Mouse (Mus musculus) right cerebral cortex, postnatal 4 days (tissue): ENCODE data around the gene Pld3.

ENCODE experiments used
- DNase-seq: peaks from one replicate; pipeline ENCODE4 v3.0.0-alpha.2; 2022

The Pld3 gene

DNA sequence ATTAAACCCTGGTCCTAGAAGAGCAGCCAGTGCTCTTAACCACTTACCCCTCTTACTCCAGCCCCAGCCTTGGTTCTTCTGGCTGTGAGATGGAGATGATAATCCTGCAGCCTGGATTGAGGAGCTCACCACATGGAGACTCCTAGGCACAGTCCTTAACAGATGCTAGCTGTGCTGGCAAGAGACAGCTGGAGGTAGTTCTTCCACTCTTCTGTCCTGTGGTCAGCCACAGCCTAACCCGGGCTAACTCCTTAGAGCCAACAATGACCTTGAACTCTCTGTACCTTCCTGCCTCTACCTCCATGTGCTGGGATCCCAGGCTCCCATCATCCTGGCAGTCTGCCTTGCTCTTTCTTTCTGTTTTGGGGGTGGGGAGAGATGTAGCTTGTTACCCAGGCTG lies 8.0 kb upstream of the Pld3 start:
- DNase-seq = no peak

DNA sequence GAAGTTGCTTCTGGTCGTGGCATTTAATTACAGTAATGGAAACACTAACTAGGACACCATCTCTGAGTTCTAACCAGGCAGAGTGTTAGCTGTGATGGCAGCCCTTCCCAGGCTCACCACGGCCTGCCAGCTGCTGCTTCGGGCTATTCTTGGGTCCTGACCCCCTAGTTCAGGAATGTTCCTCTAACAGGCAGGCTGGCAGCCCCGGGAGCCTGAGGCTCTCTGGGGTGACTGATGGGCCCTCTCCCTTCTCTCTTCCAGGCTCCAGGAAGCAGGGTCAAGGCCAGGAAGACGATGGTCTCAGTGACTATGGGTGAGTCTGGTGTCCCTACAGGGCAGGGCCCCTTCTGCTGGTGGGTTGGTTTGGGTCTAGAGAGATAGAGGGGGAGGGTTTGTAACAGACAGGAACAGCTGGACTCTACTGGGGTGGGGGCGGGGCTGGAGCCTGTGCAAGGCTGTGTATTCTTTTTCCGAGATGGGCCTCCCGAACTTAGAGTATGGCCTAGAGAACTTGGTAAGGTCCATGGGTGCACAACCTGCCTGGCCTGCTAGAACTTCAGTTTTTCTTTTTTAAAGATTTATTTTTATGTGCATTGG lies 7.4 kb upstream of the Pld3 start:
- no peak for DNase-seq

DNA sequence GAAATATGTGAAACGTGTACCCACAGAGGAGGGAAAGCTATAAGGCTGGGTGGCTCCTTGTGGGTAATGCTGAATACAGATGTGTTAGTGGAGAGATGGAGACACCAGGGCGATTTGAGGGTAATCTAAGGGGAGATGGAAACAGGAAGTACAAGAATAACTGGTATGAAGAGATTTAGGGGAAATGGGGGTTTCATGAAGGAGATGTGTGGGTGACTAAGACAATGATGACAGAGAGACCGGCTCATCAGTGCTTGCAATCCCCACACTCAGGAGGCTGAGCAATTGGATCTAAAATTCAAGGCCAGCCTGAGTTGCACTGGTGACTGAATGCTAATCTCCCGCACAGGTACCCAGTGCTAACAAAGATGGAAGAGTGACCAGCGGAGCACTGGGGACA lies 948 bp downstream of the Pld3 start:
- DNase-seq = no peak

DNA sequence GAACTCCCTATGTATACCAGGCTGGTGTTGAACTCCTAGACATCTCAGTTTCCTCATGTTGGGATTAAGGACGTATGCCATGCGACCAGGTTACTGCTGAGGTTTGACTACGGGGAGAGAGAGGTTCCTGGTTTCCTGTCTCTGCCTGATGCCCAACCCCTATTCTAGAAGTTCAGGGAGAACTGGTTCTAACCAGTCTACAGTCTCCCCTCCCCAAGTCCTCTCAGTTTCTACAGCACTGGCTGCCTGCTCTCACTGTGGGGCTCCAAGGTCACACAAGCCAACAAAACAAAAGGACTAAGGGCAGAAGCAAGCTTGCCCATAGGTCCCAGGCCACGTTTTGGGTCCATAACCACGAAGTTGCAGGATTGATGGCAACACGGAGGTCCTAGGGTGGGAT lies 3.4 kb downstream of the Pld3 start:
- no peak for DNase-seq

DNA sequence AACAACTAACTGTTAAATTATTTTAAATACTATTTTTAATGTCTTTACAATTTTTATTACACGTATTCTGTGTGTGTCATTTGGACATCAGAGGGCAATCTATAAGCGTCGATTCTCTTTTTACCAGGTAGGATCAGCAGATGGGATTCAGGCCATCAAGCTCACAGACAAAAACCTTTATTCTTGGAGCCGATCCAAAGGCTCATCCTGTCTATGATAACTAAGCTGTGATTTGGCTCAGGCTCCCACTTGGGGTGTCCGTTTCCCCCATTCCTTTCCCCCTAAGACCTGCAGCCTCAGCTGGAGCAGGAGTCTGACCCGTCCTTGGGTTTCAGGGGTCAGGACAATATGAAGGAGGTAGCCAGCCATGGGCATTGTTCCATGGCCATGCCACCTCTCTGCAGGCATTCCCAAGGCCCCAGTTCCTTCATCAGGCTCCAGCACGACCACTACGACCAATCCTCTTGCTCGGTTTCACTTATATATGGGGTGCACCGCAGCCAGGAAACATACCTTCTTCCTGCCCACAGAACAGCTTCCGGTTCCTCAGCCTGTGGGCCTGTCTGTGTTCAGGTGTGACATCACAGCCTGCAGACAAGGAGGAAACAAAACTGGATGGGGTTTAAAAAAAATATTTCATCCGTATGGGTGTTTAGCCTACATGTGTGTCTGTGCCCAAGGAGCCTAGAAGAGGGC lies 8.2 kb downstream of the Pld3 start:
- no peak for DNase-seq

DNA sequence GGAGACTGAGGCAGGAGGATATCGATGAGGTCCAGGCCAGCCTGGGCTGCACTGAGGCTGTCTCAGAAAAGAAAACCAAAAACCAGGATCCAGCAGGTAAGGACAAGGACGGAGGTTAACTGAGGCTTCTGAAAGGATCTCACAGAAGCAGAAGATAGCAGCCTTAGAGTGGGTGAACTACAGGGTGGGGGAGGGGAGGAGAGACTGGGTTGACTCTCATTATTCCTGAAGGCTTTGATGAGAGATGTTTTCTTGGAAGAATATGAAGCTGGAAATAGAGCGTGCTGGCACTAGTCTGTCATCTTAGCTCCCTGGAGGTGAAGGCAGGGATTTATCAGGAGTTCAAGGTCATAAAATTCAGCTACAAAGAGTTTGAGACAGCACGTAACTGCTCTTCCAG lies 9.2 kb downstream of the Pld3 start:
- no peak for DNase-seq

DNA sequence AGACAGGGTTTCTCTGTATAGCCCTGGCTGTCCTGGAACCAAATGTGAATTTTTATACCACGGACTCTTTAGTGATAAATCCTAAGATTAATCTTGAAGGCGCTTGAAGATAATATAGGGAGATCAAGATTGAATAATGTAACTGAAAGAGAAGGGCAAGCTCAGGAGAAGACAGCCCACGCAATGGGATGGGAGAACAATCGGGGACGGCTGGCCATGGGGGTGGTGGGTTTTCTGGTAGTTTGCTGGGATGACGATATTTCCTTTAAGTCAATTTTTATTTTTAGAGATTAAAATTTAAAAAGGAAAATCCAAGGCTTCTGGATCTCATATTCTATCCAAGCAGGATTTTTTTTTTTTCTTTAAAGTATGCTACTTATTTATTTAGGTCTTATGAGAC lies 10.0 kb downstream of the Pld3 start:
- DNase-seq = no peak

DNA sequence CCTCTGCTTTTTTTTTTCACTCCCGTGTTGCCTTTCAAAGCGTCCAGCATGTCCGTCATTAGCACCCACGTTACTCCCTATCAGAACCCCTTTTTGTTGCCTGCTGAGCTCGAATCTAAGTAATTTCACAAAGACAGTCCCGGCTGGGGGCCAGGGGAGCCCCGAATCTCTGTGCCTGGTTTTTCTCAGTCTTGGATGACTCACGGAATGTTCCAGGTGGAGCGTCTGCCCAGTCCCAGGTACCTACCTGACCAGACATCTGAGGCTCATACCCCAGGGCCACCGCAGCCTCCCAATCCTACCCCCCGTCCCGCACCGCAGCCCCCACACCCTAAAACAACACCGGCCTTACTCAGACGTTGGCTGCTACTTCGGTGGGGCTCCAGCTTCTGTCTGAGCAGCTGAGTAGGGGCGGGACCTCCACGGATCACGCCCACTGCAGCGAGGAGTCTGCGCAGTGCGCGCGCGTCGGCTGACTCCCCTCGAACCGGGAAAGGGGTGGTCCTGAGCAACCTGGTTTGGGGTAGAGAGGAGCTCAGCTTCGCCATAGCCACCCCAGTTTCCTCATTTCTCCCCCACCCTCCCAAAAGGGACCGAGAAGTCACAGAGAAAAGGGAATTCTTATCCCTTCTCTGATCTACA lies 10.5 kb downstream of the Pld3 start:
- peak; percentile 86 for DNase-seq

DNA sequence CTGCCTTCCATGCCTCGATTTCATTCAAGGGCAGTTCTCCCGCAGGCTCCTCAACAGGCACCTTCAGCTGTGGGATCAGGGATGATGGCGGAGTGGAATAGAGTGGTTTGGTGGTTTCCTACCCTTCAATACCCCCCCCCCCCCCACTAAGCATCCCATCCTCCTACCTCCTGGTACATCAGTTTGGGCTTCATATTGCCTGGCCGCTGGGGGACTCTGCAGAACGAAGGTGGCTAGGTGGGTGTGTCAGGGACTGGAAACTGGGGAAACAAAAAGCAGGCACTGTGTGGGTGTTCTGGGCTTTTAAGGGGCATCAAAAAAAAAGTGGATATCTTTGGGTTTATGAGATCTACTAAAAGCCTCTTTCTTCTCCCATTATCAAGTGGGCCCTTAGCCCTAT lies 11.1 kb downstream of the Pld3 start:
- no peak for DNase-seq

DNA sequence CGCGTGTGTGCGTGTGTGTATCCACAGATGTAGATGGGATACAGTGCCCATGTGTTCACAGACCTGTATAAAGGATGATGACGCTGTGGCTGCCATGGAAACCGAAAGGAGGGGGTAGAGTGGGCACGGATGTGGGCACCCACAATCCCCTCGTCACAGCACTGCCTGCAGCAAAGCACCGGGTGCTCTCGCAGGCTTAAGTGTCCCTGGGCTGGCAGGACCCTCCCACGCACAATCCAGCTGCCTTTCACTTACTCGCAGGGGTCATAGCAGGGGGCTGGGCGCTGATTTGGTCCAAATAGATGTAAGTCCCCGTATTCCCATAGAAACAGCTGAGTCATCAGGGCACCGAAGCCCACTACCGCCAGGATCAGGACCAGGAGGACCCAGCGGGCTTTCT lies 11.6 kb downstream of the Pld3 start:
- peak; percentile 67 for DNase-seq

DNA sequence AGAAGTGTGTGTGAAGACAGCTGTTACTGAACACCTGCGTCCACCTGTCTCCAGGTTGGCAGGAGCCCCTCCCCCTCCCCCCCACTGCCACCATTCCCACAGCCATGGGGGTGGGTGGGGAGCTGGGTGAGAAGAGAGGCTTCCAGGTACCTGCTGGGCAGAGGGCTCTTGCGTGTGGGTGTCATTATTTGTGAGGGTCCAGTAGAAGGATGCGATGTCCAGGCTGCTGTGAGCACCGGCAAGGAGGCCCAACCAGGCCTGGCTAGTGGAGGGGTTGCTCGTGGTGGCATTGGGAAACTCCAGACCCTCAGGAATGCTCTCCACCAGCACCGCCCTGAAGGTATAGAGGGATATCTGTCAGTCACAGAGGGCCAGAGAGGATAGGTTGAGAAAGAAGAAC lies 12.1 kb downstream of the Pld3 start:
- DNase-seq = no peak

DNA sequence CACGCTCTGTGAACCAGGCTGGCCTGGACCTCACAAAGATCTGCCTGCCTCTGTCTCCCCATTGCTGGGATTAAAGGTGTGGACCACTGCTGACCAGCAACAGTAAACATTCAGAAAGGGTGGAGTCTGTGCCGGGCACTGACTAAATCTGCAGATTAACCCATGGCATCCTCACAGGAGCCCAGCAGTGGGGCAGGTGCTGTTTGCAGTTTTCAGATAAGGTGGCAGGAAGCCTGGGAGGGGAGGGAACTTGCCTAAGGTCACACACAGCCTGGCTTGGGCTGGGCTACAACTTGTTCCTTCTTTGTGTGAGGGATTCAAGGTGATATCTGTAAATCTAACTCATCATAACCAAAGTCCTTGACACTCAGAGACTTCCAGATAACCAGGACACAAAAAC lies 12.5 kb downstream of the Pld3 start:
- DNase-seq = no peak

DNA sequence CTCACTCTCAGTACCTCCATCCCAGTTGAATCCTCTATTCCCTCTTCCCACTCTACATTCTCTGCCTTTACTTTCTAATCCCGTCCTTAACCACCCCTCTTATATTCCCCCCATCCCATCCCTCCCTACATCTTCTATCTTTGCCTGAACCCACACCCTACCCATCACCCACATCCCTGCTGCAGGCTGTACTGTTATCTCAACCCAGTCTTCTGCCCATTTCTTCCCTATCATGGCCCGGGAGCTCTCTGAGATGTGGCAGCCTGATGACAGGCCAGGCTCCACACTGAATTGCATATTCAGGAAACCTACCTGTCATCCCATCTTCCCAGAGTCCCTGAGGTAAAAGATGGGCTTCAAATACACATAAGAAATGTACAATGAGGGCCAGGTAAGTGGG lies 14.2 kb downstream of the Pld3 start:
- no peak for DNase-seq

DNA sequence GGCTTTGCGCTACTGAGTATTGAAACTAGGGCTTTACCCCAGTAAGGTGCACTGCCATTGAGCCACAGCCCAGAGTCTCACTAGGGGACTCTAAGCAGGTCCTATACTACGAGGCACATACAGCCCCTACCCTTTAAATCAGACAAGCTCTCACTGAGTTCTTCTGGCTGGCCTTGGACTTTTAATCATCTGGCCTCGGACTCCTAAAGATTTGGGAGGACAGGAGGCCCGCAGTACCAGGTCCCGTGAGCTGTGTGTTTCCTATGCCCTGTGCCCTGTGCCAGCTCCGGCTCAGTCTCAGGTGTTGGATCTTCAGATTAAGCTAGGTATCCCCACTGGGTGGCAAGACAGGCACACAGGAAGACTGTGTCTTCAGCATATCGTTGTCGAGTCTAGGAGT lies 15.0 kb downstream of the Pld3 start:
- DNase-seq = no peak

DNA sequence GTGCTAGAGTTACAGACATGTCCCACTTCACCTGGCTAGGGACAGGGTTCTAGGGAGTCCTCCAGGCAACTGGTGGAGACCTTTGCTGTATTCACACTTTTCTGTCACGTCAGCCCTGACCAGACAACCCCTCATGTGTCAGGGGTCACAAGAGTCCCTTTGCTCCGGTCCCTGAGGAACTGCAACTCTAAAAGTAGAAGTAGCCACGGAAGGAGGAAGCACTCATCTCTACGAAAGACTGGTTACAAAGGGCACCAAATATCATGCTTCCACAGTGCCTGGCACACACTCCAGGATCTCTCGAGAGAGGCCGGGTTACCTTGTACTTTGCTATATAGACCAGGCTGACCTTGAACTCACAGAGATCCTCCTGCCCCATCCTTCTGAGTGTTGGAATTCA lies 16.4 kb downstream of the Pld3 start:
- DNase-seq = no peak

DNA sequence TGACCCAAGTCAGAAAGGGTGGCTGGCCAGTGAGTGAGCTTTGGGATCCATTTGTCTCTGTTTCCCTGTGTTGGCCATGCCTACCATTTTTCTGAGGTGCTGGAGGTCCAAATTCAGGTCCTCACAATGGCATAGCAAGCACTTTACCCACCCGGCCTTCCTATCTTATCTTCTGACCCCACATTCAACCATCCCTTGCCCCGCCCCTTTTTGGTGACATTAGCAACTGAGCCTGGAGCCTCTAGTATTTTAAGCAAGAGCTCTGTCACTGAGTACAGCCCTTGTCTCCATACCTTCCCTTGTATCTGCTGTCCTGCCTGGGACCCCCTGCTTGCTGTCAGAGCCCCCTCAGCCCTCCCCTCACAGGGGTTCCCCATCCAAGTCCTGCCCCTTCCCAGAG lies 17.6 kb downstream of the Pld3 start:
- DNase-seq = no peak

DNA sequence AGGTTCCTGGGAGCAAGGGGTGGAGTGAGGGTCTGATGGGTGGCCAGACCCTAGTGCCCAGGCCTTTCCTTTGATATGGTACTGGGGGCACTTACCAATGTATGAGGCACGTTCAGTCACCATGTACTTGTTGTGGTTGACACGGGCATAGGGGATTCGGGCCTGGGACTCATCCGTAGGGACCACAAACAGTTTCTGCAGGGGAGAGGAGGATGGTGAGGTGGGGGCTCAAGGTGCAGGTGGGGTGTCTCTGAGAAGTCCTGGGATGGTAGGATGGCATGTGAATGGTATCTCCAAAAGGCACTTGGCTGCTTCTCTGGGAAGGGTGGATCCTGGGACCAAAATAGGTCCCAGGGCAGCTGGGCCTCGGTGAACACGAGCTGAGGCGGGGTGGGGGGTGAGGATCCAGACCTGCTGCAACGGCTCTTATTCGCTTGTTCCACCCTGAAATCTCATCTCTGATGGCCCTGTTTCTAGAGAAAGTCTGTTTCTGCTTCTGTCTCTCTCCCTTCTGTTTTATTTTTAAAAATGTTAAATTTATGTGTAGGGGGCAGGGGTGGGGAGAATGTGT lies 20.5 kb downstream of the Pld3 start:
- DNase-seq = no peak

DNA sequence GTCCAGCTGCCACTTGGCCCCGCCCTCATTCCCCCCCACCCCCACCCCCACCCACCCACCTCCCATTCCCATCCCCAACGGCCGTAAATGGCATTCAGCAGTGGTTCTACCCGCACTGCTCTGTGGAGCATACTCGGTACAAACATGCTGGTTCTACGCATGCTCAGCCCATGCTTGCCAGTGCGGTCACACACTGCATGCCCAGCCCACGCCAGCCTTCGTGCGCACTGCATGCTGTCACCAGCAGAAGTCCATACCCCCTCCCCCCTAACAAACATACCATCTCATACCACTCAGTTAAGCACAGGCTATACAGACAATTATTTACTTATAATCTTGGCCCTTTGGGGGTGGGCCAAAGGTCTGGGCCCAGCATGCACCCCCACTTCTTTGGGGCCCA lies 21.3 kb downstream of the Pld3 start:
- DNase-seq = no peak

DNA sequence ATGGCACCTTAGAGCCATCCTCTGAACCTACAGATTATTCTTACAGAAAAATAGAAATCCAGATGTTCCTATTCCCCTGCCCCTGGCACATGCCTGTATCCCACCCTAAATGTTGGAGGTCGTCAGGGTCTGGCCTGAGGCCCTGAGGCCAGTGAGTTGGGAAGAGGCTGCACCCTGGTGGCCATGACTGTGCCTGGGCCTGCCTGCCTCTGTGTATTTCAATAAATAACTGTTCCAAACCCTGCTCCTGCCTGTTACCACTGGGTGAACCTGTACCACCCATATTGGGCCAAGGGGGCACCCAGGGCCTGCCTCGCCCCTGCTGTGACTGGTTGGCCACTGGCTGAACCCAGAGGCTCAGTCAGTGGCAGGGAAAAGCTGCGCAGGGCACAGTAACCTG lies 22.1 kb downstream of the Pld3 start:
- no peak for DNase-seq

DNA sequence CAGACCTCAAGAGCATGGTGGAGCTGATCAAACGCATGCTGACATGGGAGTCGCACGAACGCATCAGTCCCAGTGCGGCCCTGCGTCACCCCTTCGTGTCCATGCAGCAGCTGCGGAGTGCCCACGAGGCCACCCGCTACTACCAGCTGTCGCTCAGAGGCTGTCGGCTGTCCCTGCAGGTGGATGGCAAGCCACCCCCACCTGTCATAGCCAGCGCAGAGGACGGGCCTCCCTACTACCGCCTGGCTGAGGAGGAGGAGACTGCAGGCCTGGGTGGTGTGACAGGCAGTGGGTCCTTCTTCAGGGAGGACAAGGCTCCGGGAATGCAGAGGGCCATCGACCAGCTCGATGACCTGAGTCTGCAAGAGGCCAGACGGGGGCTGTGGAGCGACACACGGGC lies 23.9 kb downstream of the Pld3 start:
- DNase-seq = no peak

DNA sequence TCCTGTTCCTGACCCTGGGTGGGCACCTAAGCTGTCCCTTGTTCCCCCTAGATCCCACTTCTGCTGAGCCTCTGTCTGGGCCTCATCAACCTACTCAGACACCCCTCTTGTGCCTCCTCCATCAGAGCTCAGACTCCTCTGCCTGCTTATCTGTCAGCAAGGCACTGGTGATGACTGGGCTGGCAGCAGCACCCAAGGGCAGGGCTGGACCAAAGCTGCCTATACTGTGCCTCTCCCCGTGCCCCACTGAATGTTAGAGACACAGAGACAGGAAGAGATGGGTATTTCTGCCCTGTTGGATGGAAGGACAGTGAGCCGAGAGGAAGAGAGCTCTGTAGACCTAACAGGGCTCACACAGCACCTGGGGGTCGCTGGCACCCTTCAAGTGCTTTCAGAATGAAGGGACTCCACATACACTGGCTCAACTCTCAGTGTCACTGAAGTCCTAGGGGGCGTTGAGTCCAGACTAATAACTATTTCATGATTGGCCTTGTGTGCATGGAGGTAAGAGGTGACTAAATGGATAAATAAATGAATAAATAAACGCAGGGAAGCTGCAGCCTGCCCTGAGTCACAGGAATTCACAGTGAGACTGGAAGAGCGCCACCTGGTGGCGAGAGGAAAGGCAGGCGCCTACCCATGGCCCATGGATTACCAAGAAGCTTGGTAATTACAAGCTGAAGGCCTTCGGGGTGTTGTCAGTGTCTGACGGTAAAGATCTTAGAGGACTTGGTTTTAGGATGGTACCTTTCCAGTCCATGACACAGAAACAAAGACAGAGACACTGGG lies 26.8 kb downstream of the Pld3 start:
- DNase-seq = peak; percentile 83

DNA sequence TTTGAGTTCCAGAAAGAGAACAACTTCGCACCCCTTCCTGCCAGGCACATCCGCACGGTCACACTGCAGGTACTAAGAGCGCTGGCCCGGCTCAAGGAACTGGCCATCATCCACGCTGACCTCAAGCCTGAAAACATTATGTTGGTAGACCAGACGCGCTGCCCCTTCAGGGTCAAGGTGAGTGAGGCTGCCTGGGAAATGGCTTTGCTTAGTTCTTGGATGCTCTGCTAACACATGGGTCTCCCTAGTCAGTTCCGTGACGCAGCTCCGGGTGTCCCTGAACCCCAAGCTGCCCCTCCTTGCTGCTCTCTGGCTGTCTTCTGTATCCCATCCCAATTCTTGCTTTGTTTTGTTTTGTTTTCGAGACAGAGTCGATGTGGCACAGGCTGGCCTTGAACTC lies 29.2 kb downstream of the Pld3 start:
- no peak for DNase-seq

DNA sequence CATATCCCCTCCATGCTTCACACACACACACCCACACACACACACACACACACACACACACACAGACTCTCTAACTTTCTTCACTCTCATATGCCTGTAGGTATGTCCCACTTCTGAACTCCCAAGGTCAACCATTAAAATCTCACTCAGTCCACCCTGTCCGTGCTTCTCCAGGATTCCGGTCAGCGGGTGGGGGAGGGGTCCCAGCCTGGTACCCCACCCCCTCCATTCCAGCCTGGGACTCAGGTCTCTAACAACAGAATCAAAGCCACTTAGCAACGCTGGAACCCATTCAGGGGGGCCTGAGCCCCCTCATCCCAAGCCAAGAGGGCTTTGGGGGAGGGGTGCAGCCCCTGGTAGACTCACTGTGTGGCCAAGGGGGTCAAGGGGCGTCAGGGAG lies 30.1 kb downstream of the Pld3 start, which contains the start of gene Hipk4:
Gene Hipk4 (plus strand): TSS at position 301 of the 400 bp plus-strand sequence.
- no peak for DNase-seq

DNA sequence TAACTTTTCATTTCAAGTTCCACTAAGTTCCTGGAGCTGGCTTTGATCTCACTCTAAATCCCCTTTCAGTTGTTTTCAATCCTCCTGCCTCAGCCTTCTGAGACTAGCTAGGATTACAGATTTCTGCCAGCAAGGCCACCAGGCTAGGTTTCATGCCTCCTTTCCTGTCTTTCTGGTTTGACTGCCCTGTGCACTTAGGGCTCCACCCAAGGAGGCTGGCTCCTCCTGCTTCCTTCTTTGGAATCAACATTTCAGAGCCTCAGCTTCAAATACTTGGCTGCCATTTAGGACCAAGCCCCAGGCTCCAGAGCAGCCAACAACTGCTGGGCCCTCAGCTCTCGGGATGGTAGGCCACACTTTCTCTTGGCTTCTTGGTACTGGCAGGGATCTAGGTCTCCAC lies 32.4 kb downstream of the Pld3 start:
- no peak for DNase-seq
